Mouse (Mus musculus): ENCODE measurements around the gene Hipk2. TPM values are rescaled to one million over a fixed set of nuclear protein-coding genes. Genes with fewer than 3 reads are reported as not detected.

Hipk2 gene
- polyA plus RNA-seq (2015; fragmentation: Nextera tagmentation; extraction: Ambion mirVana), result 21.5 and 21.6 TPM in 2 replicates

DNA sequence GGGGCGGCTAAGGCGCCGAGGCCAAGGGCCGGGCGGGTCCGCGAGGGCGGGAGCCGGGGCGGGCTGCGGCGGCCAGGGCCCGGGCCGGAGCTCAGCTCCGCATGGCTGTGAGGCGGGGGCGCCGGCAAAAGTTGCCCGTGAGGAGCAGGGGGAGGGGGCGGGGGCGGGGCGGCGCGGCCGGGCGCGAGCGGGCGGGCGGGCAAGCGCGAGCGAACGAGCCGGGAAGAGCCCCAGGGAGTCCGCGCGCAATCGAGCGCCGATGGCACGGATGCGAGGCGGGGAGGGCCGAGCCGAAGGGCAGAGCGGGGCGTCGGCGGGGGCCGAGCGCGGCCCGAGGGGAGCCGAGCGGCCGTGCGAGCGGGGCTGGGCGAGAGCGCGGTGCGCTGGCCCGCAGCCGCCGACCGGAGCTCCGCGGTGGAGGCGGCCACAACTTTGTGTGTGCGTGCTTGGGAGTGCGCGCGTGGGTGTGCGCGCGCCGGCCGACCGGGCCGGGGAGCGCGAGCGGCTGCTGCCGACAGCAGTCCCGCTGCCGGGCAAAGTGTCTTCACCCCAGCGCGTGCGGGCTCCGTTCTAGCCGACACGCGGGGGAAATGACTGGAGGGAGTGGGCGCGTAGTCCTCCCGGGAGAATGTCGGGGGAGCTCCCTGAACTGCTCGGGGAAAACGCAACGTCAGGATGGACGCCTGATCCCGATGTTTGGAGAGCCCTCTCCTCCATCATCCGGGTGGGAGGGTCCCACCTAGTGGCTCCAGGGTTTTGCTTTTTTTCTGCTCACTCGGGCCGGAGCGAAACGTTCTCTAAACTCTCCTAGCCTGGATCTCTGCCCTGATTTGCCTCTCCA lies at the start of gene Hipk2:
Hipk2 (minus strand) TSS at position 95 of the 841 bp plus-strand sequence.
- WGBS, result 1% methylated on average over 95 of the region's 108 CpGs
- peak; percentile 95 for ATAC-seq (ENCODE audit: insufficient read depth, low FRiP score)
- peak within 1 kb of the TSS; percentile 99 for H3K4me3 ChIP-seq (replicated peaks; ENCODE audit: low read length)
- no peaks in the 10 kb centered on the region for H3K9me3 ChIP-seq (replicated peaks; ENCODE audit: control insufficient read depth, low read length)
- H3K4me2 ChIP-seq (ENCODE audit: low read depth, low read length), result peak within 1 kb of the TSS; percentile 62
- no peaks in the 10 kb centered on the region for H3K27me3 ChIP-seq (ENCODE audit: control insufficient read depth, insufficient read depth, low read length)
- no peaks in the 10 kb centered on the region for H3K36me3 ChIP-seq (ENCODE audit: control insufficient read depth, insufficient read depth, low read length)
- H3K4me1 ChIP-seq (ENCODE audit: control insufficient read depth, insufficient read depth, low read length), result peaks cover 14% of the 10 kb centered on the region
- peak within 1 kb of the TSS; percentile 100 for H3K9ac ChIP-seq (ENCODE audit: low read length)
- peak within 1 kb of the TSS; percentile 97 for H3K27ac ChIP-seq (ENCODE audit: low read length)

GRCm38 (mm10) chr6:38925719-38926118 lies 49.8 kb upstream of the Hipk2 start:
- 61% methylated on average over 7 of the region's 7 CpGs for WGBS
- ATAC-seq (ENCODE audit: insufficient read depth, low FRiP score), result no peak
- Histone ChIP-seq H3K4me1 (ENCODE audit: control insufficient read depth, insufficient read depth, low read length) (peaks cover 23% of the 10 kb centered on the region; the same call in 1 of the 2 replicates), H3K9ac (ENCODE audit: low read length) (no peak overlapping the region), H3K9me3 (replicated peaks; ENCODE audit: control insufficient read depth, low read length) (no peaks in the 10 kb centered on the region), H3K27me3 (ENCODE audit: control insufficient read depth, insufficient read depth, low read length) (no peaks in the 10 kb centered on the region), H3K27ac (ENCODE audit: low read length) (peak overlapping the region; percentile 60; the same call in 1 of the 2 replicates), H3K4me3 (replicated peaks; ENCODE audit: low read length) (no peak overlapping the region), H3K4me2 (ENCODE audit: low read depth, low read length) (peak overlapping the region; percentile 27; the same call in 1 of the 2 replicates), H3K36me3 (ENCODE audit: control insufficient read depth, insufficient read depth, low read length) (no peaks in the 10 kb centered on the region)

DNA sequence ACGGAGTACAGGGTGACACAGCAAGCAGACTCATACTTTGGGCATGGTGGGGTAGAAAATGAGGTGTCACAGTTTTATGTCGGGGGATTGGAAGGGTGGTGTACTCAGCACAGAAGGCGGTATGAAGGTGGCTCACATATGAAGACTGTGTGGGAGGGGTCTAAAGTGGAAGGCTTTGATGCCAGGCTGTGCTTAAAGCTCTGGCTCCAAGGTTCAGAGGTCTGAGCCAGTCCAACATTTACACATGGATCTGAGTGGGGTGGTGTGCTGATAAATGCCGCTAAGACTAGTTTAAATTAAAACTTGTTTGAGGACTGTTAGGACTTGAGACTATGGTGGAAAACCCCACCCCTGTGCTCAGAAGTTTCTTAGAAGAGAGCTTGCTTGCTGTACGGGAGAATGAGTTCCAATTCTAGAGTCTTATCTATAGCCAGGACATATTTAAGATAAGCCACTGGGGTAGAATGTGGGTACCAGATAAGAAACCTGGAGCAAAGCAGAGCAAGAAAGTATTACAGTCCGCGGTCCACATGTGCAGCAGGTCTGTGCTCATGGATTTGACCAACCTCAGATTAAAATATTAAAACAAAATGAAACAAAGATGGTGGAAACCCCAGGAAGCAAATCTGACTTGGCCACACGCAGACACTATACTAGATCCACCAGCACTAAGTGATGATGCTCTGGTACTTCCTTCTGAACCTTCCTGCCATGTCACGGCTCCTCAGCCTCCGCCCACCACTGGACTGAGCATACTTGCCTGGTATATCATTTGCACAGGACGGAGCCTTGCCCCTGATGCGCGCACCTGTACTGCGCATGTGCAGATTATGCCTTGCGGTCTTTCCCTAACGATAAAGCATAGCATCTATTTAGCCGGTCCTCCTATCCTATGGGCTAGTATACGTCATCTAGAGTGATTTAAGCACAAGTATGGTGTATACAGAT lies 48.2 kb upstream of the Hipk2 start:
- ATAC-seq (ENCODE audit: insufficient read depth, low FRiP score), result peak; percentile 83
- Histone ChIP-seq H3K36me3 (ENCODE audit: control insufficient read depth, insufficient read depth, low read length) (no peaks in the 10 kb centered on the region), H3K4me3 (replicated peaks; ENCODE audit: low read length) (no peak overlapping the region), H3K4me1 (ENCODE audit: control insufficient read depth, insufficient read depth, low read length) (peaks cover 23% of the 10 kb centered on the region; the same call in 1 of the 2 replicates), H3K27ac (ENCODE audit: low read length) (peak overlapping the region; percentile 78), H3K9ac (ENCODE audit: low read length) (no peak overlapping the region), H3K27me3 (ENCODE audit: control insufficient read depth, insufficient read depth, low read length) (no peaks in the 10 kb centered on the region), H3K4me2 (ENCODE audit: low read depth, low read length) (no peak overlapping the region), H3K9me3 (replicated peaks; ENCODE audit: control insufficient read depth, low read length) (no peaks in the 10 kb centered on the region)
- 73% methylated on average over 18 of the region's 18 CpGs for WGBS

DNA sequence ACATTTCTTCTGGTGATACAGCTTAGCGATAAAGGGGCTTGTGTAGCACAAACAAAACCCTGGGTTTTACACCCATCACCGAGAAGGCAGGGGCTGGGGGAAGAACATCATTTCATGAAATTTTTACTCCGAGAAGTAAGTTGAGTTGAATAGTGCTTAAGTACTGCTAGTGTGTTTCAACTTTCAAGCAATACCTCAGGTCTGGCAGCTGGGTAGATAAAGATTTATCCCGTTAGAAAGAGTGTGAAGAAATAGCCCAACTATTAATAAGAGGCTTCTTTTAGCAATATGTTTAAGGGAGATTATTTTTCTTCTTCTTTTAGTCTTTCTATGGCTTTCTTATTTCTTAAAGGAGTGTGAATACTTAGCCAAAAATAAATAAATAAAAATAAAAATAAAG lies 47.5 kb upstream of the Hipk2 start:
- no peak overlapping the region for H3K4me2 ChIP-seq (ENCODE audit: low read depth, low read length)
- H3K9ac ChIP-seq (ENCODE audit: low read length), result no peak overlapping the region
- H3K4me3 ChIP-seq (replicated peaks; ENCODE audit: low read length), result no peak overlapping the region
- H3K27ac ChIP-seq (ENCODE audit: low read length), result peak overlapping the region; percentile 78
- H3K36me3 ChIP-seq (ENCODE audit: control insufficient read depth, insufficient read depth, low read length), result no peaks in the 10 kb centered on the region
- WGBS, result 71% methylated on average over 4 of the region's 4 CpGs
- H3K27me3 ChIP-seq (ENCODE audit: control insufficient read depth, insufficient read depth, low read length), result no peaks in the 10 kb centered on the region
- no peak for ATAC-seq (ENCODE audit: insufficient read depth, low FRiP score)
- no peaks in the 10 kb centered on the region for H3K9me3 ChIP-seq (replicated peaks; ENCODE audit: control insufficient read depth, low read length)
- H3K4me1 ChIP-seq (ENCODE audit: control insufficient read depth, insufficient read depth, low read length), result peaks cover 29% of the 10 kb centered on the region; the same call in 1 of the 2 replicates

DNA sequence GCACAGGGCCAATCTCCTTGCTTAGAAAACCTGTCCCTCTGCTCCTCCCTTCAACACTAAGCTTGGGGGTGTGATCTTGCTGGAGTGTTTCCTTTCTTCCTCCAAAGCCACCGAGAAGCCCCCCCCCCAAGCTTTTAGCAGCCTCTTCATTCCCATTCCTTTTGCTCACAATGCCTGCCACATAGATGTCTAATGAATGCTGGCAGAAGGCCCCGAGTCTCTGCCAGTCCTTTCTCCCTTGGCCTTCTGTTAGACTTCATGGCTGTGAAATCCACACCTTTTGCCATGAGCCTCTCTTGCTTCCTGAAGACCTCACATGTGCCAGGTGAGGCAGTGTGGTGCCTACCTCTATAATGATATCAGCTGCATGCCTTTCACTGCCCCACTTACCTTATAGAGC lies 46.6 kb upstream of the Hipk2 start:
- peaks cover 27% of the 10 kb centered on the region; the same call in 1 of the 2 replicates for H3K4me1 ChIP-seq (ENCODE audit: control insufficient read depth, insufficient read depth, low read length)
- H3K9me3 ChIP-seq (replicated peaks; ENCODE audit: control insufficient read depth, low read length), result no peaks in the 10 kb centered on the region
- WGBS, result 56% methylated on average over 2 of the region's 2 CpGs
- H3K4me3 ChIP-seq (replicated peaks; ENCODE audit: low read length), result no peak overlapping the region
- H3K9ac ChIP-seq (ENCODE audit: low read length), result no peak overlapping the region
- peak overlapping the region; percentile 70 for H3K27ac ChIP-seq (ENCODE audit: low read length)
- H3K4me2 ChIP-seq (ENCODE audit: low read depth, low read length), result no peak overlapping the region
- ATAC-seq (ENCODE audit: insufficient read depth, low FRiP score), result no peak
- no peaks in the 10 kb centered on the region for H3K27me3 ChIP-seq (ENCODE audit: control insufficient read depth, insufficient read depth, low read length)
- no peaks in the 10 kb centered on the region for H3K36me3 ChIP-seq (ENCODE audit: control insufficient read depth, insufficient read depth, low read length)

DNA sequence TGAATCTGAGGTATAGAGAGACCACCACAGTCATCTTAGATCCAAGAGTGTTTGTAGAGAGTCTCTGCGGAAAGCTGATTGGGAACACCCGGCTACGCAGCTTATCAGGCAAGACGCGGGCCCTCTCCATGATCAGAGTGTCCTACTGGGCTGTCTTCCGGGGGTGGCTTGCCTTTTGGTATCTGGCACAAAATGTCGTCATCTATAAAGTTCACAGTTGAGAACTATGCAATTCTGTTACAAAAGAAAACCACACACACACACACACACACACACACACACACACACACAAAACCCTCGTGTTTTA lies 45.8 kb upstream of the Hipk2 start:
- Histone ChIP-seq H3K4me1 (ENCODE audit: control insufficient read depth, insufficient read depth, low read length) (peaks cover 25% of the 10 kb centered on the region; the same call in 1 of the 2 replicates), H3K36me3 (ENCODE audit: control insufficient read depth, insufficient read depth, low read length) (no peaks in the 10 kb centered on the region), H3K9me3 (replicated peaks; ENCODE audit: control insufficient read depth, low read length) (no peaks in the 10 kb centered on the region), H3K4me3 (replicated peaks; ENCODE audit: low read length) (no peak overlapping the region), H3K4me2 (ENCODE audit: low read depth, low read length) (peak overlapping the region; percentile 20; the same call in 1 of the 2 replicates), H3K9ac (ENCODE audit: low read length) (no peak overlapping the region), H3K27ac (ENCODE audit: low read length) (peak overlapping the region; percentile 78), H3K27me3 (ENCODE audit: control insufficient read depth, insufficient read depth, low read length) (no peaks in the 10 kb centered on the region)
- WGBS, result 66% methylated on average over 8 of the region's 8 CpGs
- no peak for ATAC-seq (ENCODE audit: insufficient read depth, low FRiP score)

DNA sequence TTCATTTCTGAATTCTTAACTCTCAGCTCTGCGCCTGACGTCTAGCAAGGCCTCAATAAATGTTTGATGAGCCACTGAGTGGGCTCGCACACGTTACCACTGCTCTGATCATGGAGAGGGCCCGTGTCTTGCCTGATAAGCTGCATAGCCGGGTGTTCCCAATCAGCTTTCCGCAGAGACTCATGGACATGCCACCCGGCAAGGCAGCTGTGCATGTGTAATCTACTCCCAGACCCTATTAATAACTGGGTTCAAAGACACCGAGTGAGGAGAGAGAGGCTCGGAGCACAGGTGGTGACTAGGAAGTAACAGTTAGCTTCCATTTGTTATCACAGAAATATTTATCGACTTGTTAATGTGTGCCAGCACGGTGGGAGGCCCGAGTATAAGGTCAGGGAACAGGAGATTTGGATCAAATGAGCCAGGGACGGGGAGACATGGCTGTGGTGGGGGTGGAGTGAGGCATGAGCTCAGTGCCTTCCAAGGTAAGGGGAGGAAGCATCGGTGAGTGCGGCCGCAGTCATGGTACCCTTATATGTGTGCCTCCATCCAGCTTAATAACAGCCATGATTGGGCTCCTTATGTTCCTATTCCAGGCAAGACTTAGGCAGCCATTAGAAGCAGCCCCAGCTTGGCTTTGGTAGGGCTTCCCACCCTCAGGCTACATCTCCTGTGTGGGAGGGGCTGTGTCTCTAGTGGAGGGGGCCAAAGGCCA lies 45.3 kb upstream of the Hipk2 start:
- H3K9me3 ChIP-seq (replicated peaks; ENCODE audit: control insufficient read depth, low read length), result no peaks in the 10 kb centered on the region
- peak overlapping the region; percentile 20; the same call in 1 of the 2 replicates for H3K4me2 ChIP-seq (ENCODE audit: low read depth, low read length)
- no peak overlapping the region for H3K9ac ChIP-seq (ENCODE audit: low read length)
- H3K36me3 ChIP-seq (ENCODE audit: control insufficient read depth, insufficient read depth, low read length), result no peaks in the 10 kb centered on the region
- H3K4me1 ChIP-seq (ENCODE audit: control insufficient read depth, insufficient read depth, low read length), result peaks cover 25% of the 10 kb centered on the region; the same call in 1 of the 2 replicates
- peak; percentile 75 for ATAC-seq (ENCODE audit: insufficient read depth, low FRiP score)
- H3K4me3 ChIP-seq (replicated peaks; ENCODE audit: low read length), result no peak overlapping the region
- H3K27ac ChIP-seq (ENCODE audit: low read length), result peak overlapping the region; percentile 78
- WGBS, result 45% methylated on average over 17 of the region's 17 CpGs
- H3K27me3 ChIP-seq (ENCODE audit: control insufficient read depth, insufficient read depth, low read length), result no peaks in the 10 kb centered on the region

DNA sequence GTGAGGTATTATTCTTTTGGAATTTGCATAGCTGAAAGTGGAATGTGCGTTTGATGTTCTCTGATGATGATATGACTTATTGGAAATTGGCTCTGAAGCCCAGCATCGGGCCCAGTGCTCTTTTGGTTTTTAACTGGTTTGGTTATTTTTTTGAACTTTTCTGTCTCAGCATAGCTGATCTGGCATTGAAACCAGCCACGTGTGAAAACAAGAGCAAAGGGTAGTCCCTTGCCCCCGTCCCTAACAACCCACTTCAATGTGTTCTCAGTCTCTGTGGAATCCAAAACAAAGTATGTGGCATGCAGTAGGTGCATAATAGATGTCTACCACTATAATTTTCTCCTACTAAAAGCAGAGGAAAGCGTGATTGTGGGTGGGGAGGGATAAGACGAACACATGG lies 44.2 kb upstream of the Hipk2 start:
- 79% methylated on average over 6 of the region's 6 CpGs for WGBS
- no peaks in the 10 kb centered on the region for H3K36me3 ChIP-seq (ENCODE audit: control insufficient read depth, insufficient read depth, low read length)
- peak overlapping the region; percentile 87 for H3K27ac ChIP-seq (ENCODE audit: low read length)
- H3K9ac ChIP-seq (ENCODE audit: low read length), result no peak overlapping the region
- peaks cover 28% of the 10 kb centered on the region; the same call in 1 of the 2 replicates for H3K4me1 ChIP-seq (ENCODE audit: control insufficient read depth, insufficient read depth, low read length)
- H3K9me3 ChIP-seq (replicated peaks; ENCODE audit: control insufficient read depth, low read length), result no peaks in the 10 kb centered on the region
- no peak overlapping the region for H3K4me3 ChIP-seq (replicated peaks; ENCODE audit: low read length)
- no peaks in the 10 kb centered on the region for H3K27me3 ChIP-seq (ENCODE audit: control insufficient read depth, insufficient read depth, low read length)
- ATAC-seq (ENCODE audit: insufficient read depth, low FRiP score), result no peak
- peak overlapping the region; percentile 26; the same call in 1 of the 2 replicates for H3K4me2 ChIP-seq (ENCODE audit: low read depth, low read length)
